Mouse (Mus musculus) pancreas, adult 10 weeks (tissue): ENCODE results near the gene Mpc1. TPM values are rescaled to one million over a fixed set of nuclear protein-coding genes. Genes with fewer than 3 reads are reported as not detected.

ENCODE experiments used
- polyA plus RNA-seq: library from polyadenylated mRNA; stranded (reverse); fragments of 350-450 nt; fragmentation: Illumina TruSeq; extraction: RNeasy Lipid Tissue Mini Kit (QIAGEN cat#74804); gene quantifications from one replicate; pipeline ENCODE4 v1.2.3, GENCODE M21; 2015; ENCODE audit warnings: low read depth, low replicate concordance; ENCODE audit not compliant: insufficient read depth

The Mpc1 gene
- polyA plus RNA-seq, result 28.0 TPM

GRCm38 (mm10) chr17:8282821-8283525, at the start of gene Mpc1:
Gene Mpc1, plus strand, starts transcription at chr17:8282904.

GRCm38 (mm10) chr17:8235743-8236142, 47.0 kb upstream of the Mpc1 start, which contains the start of gene Ccr6:
Gene Ccr6, plus strand, starts transcription at chr17:8236043.

GRCm38 (mm10) chr17:8310838-8311614, 28.3 kb downstream of the Mpc1 start, which contains the start of gene Sft2d1:
Gene Sft2d1, plus strand, starts transcription at chr17:8311102.

GRCm38 (mm10) chr17:8337159-8337558, 54.5 kb downstream of the Mpc1 start, which contains the start of gene Prr18:
Gene Prr18, plus strand, starts transcription at chr17:8337459.

Other genes with a start within 250 kb of the Mpc1 start
- not detected for gene Gm49673, start 135.1 kb upstream of the Mpc1 start, polyA plus RNA-seq
- gene Rnaset2a, start 134.8 kb upstream of the Mpc1 start, polyA plus RNA-seq, result 9.3 TPM
- 4.9 TPM for gene Fgfr1op, start 117.4 kb upstream of the Mpc1 start, polyA plus RNA-seq
- not detected for gene Ccr6, start 46.9 kb upstream of the Mpc1 start, polyA plus RNA-seq
- 15.8 TPM for gene Sft2d1, start 28.2 kb downstream of the Mpc1 start, polyA plus RNA-seq
- gene Prr18, start 54.6 kb downstream of the Mpc1 start, polyA plus RNA-seq, result not detected
- 1.6 TPM for gene T2, start 73.1 kb downstream of the Mpc1 start, polyA plus RNA-seq
- gene T, start 151.5 kb downstream of the Mpc1 start, polyA plus RNA-seq, result not detected
- 1.1 TPM for gene Pde10a, start 242.5 kb downstream of the Mpc1 start, polyA plus RNA-seq